Mouse (Mus musculus) urinary bladder, postnatal 10 days (tissue): ENCODE data around the gene Rnf169.
A peak's percentile ranks its signal among the peaks of the same experiment; 100 is the strongest.

ENCODE experiments used
- DNase-seq: peaks from one replicate; pipeline ENCODE4 v3.0.0; 2022; ENCODE audit warnings: low spot score

The Rnf169 gene

DNA sequence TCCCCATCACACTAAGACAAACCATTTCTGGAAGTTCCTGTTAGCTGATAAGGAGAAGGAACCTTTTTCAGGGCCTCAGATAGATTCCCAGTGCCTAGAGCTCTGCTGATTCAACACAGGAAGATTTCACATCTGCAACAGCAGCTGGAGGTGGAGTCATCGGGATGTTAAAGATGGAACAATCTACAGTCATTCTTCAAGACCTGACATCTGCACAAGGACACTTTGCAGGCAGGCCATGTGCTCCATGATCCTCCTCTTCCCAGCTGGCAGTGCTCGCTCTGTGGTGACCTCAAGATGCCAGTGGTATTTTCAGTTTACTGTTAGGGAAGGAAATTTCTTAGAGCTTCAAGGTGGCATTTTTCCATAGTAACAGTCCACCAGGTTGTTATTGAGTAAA is 87.9 kb downstream of the Rnf169 start:
- DNase-seq = no peak

DNA sequence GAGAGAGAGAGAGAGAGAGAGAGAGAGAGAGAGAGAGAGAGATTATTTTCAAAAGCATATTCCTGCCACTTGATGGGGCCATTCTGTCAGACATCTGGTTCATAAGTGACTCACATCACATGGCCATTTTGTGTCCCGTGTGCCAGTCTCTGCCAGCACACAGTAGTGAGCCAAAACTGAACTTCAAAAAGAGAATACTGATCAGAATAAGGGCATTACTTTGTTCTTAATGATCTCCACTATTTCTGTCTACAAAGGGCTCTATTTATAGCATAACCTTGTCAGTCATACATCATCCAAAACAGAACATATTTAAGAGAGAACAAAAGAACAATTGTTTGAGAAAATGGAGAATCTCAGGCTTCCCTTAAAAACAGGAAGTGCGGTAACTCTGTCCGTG is 88.8 kb downstream of the Rnf169 start:
- no peak for DNase-seq

DNA sequence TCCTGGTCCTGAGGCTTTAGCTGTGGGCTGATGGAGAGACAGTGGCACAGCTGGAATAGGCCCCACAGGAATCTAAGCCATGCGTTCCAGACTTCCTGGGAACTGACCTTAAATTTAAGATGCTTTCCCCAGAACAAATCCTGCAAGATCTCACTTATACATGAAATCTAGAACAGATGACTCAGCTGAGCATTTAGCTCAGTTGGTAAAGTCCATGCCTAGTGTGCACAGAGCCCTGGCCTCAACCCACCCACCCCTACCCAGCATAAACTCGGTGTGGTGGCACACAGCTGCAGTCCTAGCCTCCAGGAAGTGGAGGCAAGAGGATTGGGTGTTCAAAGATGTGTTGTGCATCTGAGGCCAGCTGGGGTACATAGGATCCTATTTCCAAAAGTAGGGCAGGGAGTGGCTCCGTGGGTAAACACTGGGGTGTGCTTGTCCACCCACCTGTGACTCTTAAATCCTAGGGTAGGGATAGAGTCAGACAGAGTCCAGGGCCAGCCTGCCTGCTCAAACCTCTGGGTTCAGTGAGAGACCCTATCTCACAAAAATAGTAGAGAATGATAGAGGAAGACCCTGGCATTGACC is 90.0 kb downstream of the Rnf169 start:
- no peak for DNase-seq

DNA sequence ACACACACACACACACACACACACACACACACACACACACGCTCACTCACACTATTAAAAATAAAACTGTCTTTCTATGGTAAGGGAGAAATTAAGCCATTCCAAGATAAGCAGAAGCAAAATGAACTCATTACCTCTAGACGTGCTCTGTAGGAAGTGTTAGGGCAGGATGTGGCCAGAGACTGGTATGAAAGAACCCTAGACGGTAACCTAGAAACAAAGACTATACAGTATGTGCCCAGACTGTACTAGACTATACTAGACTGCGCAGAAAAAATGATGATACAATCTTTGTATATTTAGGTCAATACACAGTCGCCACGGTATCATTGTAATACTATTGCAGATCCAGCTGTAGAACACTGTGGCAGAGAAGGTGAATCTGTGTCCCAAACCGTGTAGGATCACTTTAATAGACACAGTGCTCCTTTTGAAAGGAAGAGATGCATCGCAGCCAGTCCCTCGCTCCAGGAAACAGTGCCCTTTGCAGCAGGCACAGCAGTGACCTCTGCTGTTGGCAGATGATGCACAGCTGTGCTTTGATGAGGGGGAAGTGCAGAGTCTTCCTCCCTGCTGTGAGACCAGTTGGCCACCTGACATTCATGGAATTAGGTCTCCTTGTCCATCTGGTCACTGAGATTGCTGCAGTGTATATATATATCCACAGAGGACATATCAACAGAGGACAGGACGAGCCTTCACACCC is 90.9 kb downstream of the Rnf169 start:
- DNase-seq = no peak

DNA sequence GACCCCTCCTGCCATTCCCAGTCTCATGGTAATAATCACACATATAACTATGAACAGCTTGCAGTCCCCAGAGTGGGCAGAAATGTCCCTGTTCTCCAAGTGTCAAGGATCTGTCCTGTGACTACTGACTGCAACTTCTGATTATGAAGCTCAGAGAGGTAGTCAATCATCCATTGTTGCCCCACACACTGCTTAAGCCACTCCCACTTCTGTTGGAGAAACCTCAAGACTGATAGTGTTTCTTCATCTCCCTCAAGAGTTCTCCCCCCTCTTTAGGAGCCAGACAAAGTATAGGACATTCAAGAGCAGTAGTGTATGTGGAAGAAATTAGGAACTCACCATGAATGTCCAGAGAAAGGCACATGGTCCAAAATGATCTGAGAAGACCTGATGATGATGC is 92.5 kb downstream of the Rnf169 start:
- DNase-seq = no peak

DNA sequence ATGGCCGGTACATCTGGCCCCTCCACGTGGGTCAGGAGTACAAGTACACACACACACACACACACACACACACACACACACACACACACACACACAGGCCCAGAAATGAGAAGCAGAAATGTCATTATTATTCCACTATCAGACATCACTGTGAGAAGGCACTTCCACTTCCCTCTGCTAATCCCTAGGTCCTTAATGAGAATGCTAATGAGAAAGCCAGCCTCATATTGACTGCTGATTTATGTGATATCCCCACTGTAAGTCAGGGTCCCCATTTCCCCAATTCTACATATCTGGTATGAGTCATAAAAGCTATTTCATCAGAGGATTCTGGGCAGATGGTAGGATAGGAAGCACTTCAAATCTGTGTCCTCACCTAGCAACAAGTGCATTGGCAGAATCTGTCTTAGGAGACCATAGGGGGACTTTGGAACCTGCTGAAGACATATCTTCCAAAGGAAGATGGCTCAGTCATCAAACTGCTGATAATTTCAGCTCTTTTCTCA is 93.0 kb downstream of the Rnf169 start:
- no peak for DNase-seq

DNA sequence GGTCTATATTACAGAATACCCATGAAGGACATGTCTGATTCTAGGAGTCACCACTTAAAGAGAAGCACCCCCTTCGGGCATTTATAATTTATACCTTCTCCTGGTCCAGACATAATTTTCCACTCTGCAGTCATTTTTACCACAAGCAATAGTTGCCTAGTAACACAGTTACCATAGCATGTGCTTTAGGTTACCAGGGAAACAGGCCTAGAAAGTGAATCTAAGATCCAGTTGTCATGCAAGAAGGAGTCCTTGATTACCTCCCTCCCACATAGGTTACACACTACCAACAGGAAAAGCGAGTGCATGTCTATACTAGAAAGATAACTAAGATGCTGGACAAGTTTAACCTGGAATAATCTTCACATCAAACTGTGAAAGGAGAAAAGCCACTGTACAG is 102.0 kb downstream of the Rnf169 start:
- no peak for DNase-seq

DNA sequence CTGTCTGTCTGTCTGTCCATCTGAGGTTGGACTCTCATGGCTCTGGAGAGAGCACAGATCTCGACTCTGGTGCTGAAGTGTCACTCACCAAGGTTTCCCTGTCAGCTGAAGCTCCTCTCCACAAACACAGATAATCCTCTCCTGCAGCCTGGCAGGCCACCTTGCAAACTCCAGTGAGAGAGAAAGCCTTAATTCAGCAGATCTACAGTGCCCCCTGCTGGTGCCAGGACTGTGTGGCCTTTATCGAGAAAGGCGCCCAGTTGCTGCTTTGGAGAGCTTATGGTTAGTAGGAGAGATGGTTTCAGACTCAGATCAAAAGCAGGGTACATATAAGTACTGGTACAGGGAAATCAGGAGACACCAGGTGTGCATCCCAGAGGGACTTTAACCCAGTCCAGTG is 103.9 kb downstream of the Rnf169 start:
- peak; percentile 47 for DNase-seq

DNA sequence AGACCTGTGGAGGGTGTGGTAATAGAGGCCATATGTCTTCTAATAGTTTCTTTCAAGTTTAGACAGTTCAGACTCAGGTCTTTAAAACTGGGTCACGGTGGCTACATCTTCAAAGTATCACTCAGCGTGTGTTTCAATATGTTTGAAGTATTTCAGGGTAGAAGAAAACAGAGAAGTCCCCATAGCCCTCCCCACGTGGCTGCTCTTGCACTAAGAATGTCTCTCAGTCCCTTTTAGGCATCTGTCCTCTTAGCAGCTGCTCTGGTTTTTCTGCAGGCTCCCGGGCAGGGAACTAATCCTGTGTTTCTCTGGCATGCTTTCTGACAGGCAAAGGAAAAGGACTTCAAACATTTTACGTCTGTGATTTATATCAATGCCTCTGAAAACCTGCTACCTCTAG is 104.4 kb downstream of the Rnf169 start:
- no peak for DNase-seq

DNA sequence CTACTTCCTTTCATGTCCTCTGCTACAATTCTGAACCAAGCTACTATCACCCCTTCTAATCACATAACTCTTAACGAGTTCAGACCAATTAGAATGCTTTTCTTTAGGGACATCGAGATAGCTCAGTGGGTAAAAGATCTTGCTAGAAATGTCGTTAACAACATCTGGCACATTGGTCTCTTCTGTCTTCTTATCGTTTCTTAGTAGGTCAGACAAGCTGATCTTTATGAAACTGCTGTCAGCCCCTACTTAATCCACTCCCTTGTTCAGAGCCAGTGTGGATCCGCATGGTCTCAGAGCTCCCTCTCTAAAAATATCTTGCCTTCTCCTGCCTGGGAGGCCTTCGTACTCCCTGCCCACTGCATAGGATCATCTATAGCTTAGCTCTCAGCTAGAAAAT is 106.3 kb downstream of the Rnf169 start:
- no peak for DNase-seq
